ENCODE assay signal across 26 mouse cellular contexts in genomic region chr2:132725376-132725905, GRCm38 (mm10). TPM values are rescaled to one million over a fixed set of nuclear protein-coding genes. Genes with fewer than 3 reads are reported as not detected.
DNase-seq lines count a peak whose midpoint lies in the region; TF ChIP-seq lines count a peak whose summit lies in the region.
"Had no signal": no experiment of that assay in that cellular context is flagged by ENCODE, and none has a peak within 500 bp of the region (broad histone marks: within the 10 kb centered on the region; RNA-seq: fewer than 3 reads in every experiment).

No protein-coding gene starts in this region.

- intact Hi-C loops in heart, postnatal 25 days (cut with DNase I): no loop called here

- no peak for TF ChIP-seq POLR2A in bone marrow, adult 2 months (IDR thresholded peaks at IDR 0.05; ENCODE audit: borderline replicate concordance, control insufficient read depth, low read depth, low read length)

- no peaks in the 10 kb centered on the region; the same call in 1 of the 2 replicates for H3K4me1 ChIP-seq in bone marrow, adult 2 months (ENCODE audit: control insufficient read depth, insufficient read depth, low read length)
- H3K4me1 ChIP-seq: embryonic facial prominence, embryonic 12.5 days had no signal

- peak overlapping the region; percentile 3; the same call in 1 of the 2 replicates for H3K27ac ChIP-seq in bone marrow, adult 2 months (ENCODE audit: control insufficient read depth, insufficient read depth, low read depth, low read length, poor library complexity)
- H3K27ac ChIP-seq: embryonic facial prominence, embryonic 12.5 days; gastrocnemius, adult 2 months; hindbrain, postnatal 0 days; liver, embryonic 14.5 days had no signal

- 56% methylated on average over 9 of the region's 9 CpGs for WGBS in bone marrow, adult 2 months

- peak; percentile 84 for DNase-seq in heart, adult 11 months
- no peak for DNase-seq in heart, postnatal 25 days (ENCODE audit: low spot score)
- peak; percentile 18 for DNase-seq in CD4-positive helper T cell, adult 2 months (ENCODE audit: low read depth, low spot score)
- peak; percentile 35 to 62 for DNase-seq in natural killer cell, adult 2 months (ENCODE audit: low spot score in 2 of 2)
- DNase-seq in lung, postnatal 14 days: no peak
- DNase-seq in retina, embryonic 14.5 days (ENCODE audit: low spot score): no peak
- no peak for DNase-seq in kidney, postnatal 36 days
- DNase-seq: adrenal gland, postnatal 14 days; cerebellum, adult 18-20 months; cerebellum, postnatal 25 days; embryo, embryonic 11 days; gastrocnemius, adult 2 months; heart, postnatal 14 days; kidney, adult 9 months; kidney, postnatal 14 days; liver; lung, adult 2 months; lung, postnatal 10 days; right cerebral cortex, postnatal 25 days had no signal

- no peak for TF ChIP-seq CTCF in bone marrow, adult 2 months (IDR thresholded peaks at IDR 0.05; ENCODE audit: control insufficient read depth, insufficient read depth, low read length)

- H3K4me3 ChIP-seq in bone marrow, adult 2 months (replicated peaks; ENCODE audit: control insufficient read depth, low read depth, low read length): no peak overlapping the region
- H3K4me3 ChIP-seq: embryonic facial prominence, embryonic 12.5 days; gastrocnemius, adult 2 months; hindbrain, embryonic 12.5 days; midbrain, embryonic 10.5 days; myocyte had no signal

RNA-seq across cellular contexts. Expression of gene Shld1, which starts 38.7 kb away (rescaled TPM):
- total RNA-seq in heart, postnatal 25 days (2021): 10 to 100 TPM; 41.5 to 55.2 TPM
- polyA plus RNA-seq in bone marrow, adult 2 months (2011; ENCODE audit: insufficient read depth, insufficient read length, low replicate concordance, missing spikeins): 9.9 and 13.6 TPM in 2 replicates

RNA-seq across cellular contexts. Expression of gene Chgb, which starts 55.6 kb away (rescaled TPM):
- total RNA-seq in heart, postnatal 25 days (2021): under 1 TPM; 0.22 to 0.39 TPM
- 1.3 TPM in 1 of 2 replicates, not detected in the other for polyA plus RNA-seq in bone marrow, adult 2 months (2011; ENCODE audit: insufficient read depth, insufficient read length, low replicate concordance, missing spikeins)

Comparison
In these comparisons a context has a peak if more than half of its experiments do, and no peak if none do; other contexts are left out.
1. DNase-seq: peak in heart, adult 11 months (single experiment), CD4-positive helper T cell, adult 2 months (single experiment) and natural killer cell, adult 2 months (2 of 2); none in heart, postnatal 25 days (single experiment), lung, postnatal 14 days (single experiment), retina, embryonic 14.5 days (single experiment) and kidney, postnatal 36 days (0 of 2).